Mouse (Mus musculus) embryonic facial prominence, embryonic 11.5 days (tissue): ENCODE results near the gene Alox15. TPM values are rescaled to one million over a fixed set of nuclear protein-coding genes. Genes with fewer than 3 reads are reported as not detected.

Experiments used
- ATAC-seq: fragments of 200-750 bp; cut with Nextera tagmentation; replicated peaks from 2 replicates; pipeline ENCODE4 v1.8.0; 2017; ENCODE audit warnings: low read depth; ENCODE audit not compliant: insufficient number of reproducible peaks, low FRiP score, low TSS enrichment
- DNase-seq: peaks from one replicate; pipeline ENCODE4 v3.0.0-alpha.2; 2015; ENCODE audit warnings: low spot score
- H3K27ac ChIP-seq: fragments of 300-500 bp; sonication (generic); replicated peaks from 2 replicates; pipeline ENCODE4 v1.5.1; 2014; ENCODE audit warnings: mild to moderate bottlenecking, low read depth, low read length, control low read depth
- H3K27me3 ChIP-seq: fragments of 300-500 bp; sonication (generic); 2 replicates; pipeline ENCODE4 v1.6.1; 2014; ENCODE audit warnings: mild to moderate bottlenecking, low read length, moderate library complexity, mixed read lengths; ENCODE audit not compliant: control insufficient read depth, insufficient read depth
- H3K36me3 ChIP-seq: fragments of 300-500 bp; sonication (generic); replicated peaks from 2 replicates; pipeline ENCODE4 v1.6.1; 2014; ENCODE audit warnings: low read depth, mild to moderate bottlenecking, low read length, moderate library complexity, mixed read lengths; ENCODE audit not compliant: control insufficient read depth, insufficient read depth
- H3K4me1 ChIP-seq: fragments of 300-500 bp; sonication (generic); 2 replicates; pipeline ENCODE4 v1.6.1; 2014; ENCODE audit warnings: low read length, mixed read lengths; ENCODE audit not compliant: control insufficient read depth, insufficient read depth
- H3K4me2 ChIP-seq: fragments of 300-500 bp; sonication (generic); 2 replicates; pipeline ENCODE4 v1.6.1; 2014; ENCODE audit warnings: low read depth, mild to moderate bottlenecking, control low read depth, low read length, moderate library complexity
- H3K4me3 ChIP-seq: fragments of 300-500 bp; sonication (generic); 2 replicates; pipeline ENCODE4 v1.5.1; 2014; ENCODE audit warnings: low read depth, low read length, control low read depth
- H3K9ac ChIP-seq: fragments of 300-500 bp; sonication (generic); replicated peaks from 2 replicates; pipeline ENCODE4 v1.6.1; 2014; ENCODE audit warnings: mild to moderate bottlenecking, control low read depth, low read length
- H3K9me3 ChIP-seq: fragments of 300-500 bp; sonication (generic); replicated peaks from 2 replicates; pipeline ENCODE4 v1.6.1; 2016; ENCODE audit warnings: mild to moderate bottlenecking, low read length, inconsistent platforms, mixed read lengths; ENCODE audit not compliant: control insufficient read depth
- WGBS: fragments of 180-500 bp; shearing (Covaris S2); extraction: QIAGEN DNeasy Blood & Tissue Kit; methylation state at CpG from one replicate; pipeline ENCODE4 v1.1.7; 2014; 5-methylcytosine and 5-hydroxymethylcytosine counted together
- polyA plus RNA-seq: library from polyadenylated mRNA; unstranded; fragments of >200 nt; fragmentation: Nextera tagmentation; extraction: Ambion mirVana; gene quantifications from 2 replicates; pipeline ENCODE4 v1.2.1, GENCODE M21; 2014

The Alox15 gene
- polyA plus RNA-seq, 1 experiment from 2014 or later = 0.34 TPM

DNA sequence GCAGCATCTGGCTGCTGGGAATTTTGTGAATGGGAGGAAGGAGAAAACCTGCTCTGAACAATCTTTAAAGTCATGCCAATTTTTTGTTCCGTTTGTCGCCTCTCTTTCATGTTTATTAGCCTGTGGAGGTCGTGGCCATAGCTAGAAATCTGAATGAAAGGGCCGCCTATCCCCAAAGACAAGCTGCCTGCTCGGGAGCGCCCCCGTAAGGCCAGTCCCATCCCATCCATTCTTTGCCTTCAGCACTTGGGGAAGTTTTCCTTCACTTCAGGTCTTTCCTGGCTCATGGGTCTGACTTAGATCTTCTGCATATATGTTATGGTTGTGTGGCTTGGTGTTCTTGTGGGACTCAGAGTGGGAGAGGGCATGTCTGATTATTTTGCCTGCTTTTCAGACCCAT lies 12.3 kb downstream of the Alox15 start:
- no peak for ATAC-seq
- WGBS = 28% methylated on average over 7 of the region's 7 CpGs
- no peaks in the 10 kb centered on the region for H3K9me3 ChIP-seq
- H3K4me2 ChIP-seq = no peak overlapping the region
- no peaks in the 10 kb centered on the region for H3K27me3 ChIP-seq
- no peak overlapping the region for H3K27ac ChIP-seq
- H3K4me1 ChIP-seq = no peaks in the 10 kb centered on the region
- no peak overlapping the region for H3K9ac ChIP-seq
- H3K36me3 ChIP-seq = no peaks in the 10 kb centered on the region
- H3K4me3 ChIP-seq = no peak overlapping the region
- DNase-seq = no peak

DNA sequence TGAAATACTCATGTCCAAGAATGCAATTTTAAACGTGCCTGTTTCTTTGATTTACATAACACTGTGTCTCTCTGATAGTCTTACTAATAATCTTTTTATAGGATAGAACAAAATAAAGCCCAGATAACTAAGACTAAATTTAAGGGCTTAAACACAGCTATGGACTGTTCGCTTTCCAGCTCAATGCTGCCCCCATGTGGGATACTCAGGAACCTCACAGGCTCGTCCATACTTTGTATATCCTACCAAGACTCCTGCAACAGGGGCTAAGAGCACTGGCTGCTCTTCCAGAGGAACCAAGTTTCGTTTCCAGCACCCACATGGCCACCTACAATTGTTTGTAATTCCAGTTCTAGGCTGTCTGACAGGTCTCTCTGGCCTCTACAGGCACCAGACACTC lies 17.4 kb downstream of the Alox15 start:
- Histone ChIP-seq H3K4me2 (no peak overlapping the region), H3K4me3 (no peak overlapping the region), H3K27me3 (no peaks in the 10 kb centered on the region), H3K27ac (no peak overlapping the region), H3K36me3 (no peaks in the 10 kb centered on the region), H3K9ac (no peak overlapping the region), H3K9me3 (no peaks in the 10 kb centered on the region), H3K4me1 (no peaks in the 10 kb centered on the region)
- no peak; the same call in 1 of the 2 replicates for ATAC-seq
- 37% methylated on average over 4 of the region's 4 CpGs for WGBS
- peak; percentile 74 for DNase-seq

DNA sequence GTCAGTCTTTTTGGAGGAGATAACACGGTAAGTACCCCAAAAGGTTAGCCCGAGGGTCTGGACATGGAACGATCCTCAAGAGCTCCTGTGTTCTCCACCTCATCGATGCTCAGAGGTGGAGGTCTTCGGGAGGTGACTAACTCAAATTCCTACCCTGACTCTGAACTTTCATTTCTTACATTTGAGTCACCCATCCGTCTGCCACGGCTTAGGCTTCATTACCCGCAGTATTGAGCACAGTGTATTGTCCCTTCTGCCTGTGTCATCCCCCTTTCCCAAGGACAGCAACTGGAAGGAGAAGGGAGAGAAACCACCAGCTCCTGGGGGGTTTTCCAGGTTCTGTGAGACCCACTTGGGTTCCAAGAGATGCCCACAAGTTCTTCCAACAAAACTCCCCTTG lies 27.1 kb downstream of the Alox15 start:
- no peak overlapping the region for H3K4me3 ChIP-seq
- no peak overlapping the region for H3K9ac ChIP-seq
- H3K9me3 ChIP-seq = no peaks in the 10 kb centered on the region
- ATAC-seq (no peak), DNase-seq (no peak)
- H3K27me3 ChIP-seq = peaks cover 22% of the 10 kb centered on the region
- WGBS = 85% methylated on average over 8 of the region's 8 CpGs
- H3K36me3 ChIP-seq = no peaks in the 10 kb centered on the region
- H3K4me1 ChIP-seq = no peaks in the 10 kb centered on the region
- no peak overlapping the region for H3K4me2 ChIP-seq
- no peak overlapping the region for H3K27ac ChIP-seq

DNA sequence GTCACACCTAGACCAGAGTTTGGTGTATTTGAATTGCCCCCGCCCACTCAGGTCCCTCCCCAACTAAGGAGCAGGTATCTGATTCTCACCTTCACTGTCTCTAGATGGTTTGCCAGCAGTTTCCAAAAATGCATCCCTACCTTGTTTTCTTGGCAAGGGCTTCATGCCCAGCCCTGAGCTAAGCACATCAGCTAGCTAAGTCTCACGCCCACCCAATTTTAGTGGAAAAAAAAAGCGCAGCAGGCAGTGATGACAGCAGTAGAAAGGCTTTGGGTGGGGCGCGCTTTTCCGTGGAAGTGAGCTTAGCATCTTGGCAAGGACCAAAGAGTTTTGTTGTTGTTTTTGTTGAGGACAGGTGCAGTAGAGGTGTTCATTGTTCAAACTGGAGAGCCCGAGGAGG lies 29.3 kb downstream of the Alox15 start, which contains the start of gene Alox12e:
Gene Alox12e, minus strand, starts transcription at position 101 of the 400 bp plus-strand sequence.
- no peak for DNase-seq
- Histone ChIP-seq H3K4me3 (no peak within 1 kb of the TSS), H3K9me3 (no peaks in the 10 kb centered on the region), H3K4me1 (no peaks in the 10 kb centered on the region), H3K27me3 (peaks cover 22% of the 10 kb centered on the region), H3K4me2 (no peak within 1 kb of the TSS; the same call in 1 of the 2 replicates), H3K27ac (no peak within 1 kb of the TSS), H3K9ac (no peak within 1 kb of the TSS), H3K36me3 (no peaks in the 10 kb centered on the region)
- no peak for ATAC-seq
- WGBS = 36% methylated on average over 7 of the region's 7 CpGs

DNA sequence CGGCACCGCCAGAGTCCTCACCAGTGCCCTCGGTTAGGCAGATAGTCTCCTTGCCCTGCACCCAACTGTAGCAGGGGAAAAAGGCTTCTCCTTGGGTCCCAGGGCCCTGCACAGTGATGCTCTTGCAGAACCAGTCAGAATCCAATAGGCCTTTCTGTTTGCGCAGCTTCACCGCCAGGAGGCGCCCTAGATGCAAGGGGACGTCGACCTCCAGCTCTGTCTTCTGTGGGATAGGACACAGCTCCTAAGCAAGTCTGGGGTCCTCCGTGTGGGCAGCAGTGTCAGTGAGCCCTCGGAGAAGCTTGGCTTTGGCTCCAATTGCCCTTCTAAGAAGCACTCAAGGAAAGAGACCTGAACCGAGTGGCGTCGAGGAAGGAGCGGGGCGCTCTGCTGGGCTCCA lies 30.2 kb downstream of the Alox15 start:
- no peaks in the 10 kb centered on the region for H3K4me1 ChIP-seq
- no peak overlapping the region for H3K4me2 ChIP-seq
- ATAC-seq (no peak), DNase-seq (peak; percentile 71)
- H3K27me3 ChIP-seq = peaks cover 22% of the 10 kb centered on the region
- no peaks in the 10 kb centered on the region for H3K36me3 ChIP-seq
- H3K9me3 ChIP-seq = no peaks in the 10 kb centered on the region
- no peak overlapping the region for H3K4me3 ChIP-seq
- no peak overlapping the region for H3K9ac ChIP-seq
- H3K27ac ChIP-seq = no peak overlapping the region
- WGBS = 2% methylated on average over 15 of the region's 15 CpGs

DNA sequence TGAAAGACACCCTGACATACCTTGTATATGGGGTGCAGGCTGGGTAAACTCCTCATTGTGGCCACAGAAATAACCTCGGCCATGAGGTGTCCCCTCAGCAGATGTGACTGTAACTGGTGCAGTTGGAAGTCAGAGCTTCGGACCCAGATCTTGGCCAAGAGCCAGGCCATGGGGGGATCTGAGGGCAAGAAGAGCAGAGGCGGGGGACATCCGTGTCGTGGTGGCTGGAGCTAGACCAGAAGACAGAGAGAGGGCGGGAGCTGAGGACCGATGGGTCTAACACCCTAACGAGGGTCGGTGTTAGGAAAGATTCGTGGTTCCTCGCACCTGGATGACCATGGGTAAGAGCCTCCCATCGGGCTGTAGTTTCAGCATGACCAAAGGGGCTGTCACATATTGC lies 32.2 kb downstream of the Alox15 start:
- no peaks in the 10 kb centered on the region for H3K4me1 ChIP-seq
- peaks cover 22% of the 10 kb centered on the region for H3K27me3 ChIP-seq
- H3K4me3 ChIP-seq = no peak overlapping the region
- H3K36me3 ChIP-seq = no peaks in the 10 kb centered on the region
- H3K4me2 ChIP-seq = no peak overlapping the region
- no peak for ATAC-seq
- no peaks in the 10 kb centered on the region for H3K9me3 ChIP-seq
- H3K9ac ChIP-seq = no peak overlapping the region
- WGBS = 85% methylated on average over 12 of the region's 12 CpGs
- no peak for DNase-seq
- no peak overlapping the region for H3K27ac ChIP-seq

DNA sequence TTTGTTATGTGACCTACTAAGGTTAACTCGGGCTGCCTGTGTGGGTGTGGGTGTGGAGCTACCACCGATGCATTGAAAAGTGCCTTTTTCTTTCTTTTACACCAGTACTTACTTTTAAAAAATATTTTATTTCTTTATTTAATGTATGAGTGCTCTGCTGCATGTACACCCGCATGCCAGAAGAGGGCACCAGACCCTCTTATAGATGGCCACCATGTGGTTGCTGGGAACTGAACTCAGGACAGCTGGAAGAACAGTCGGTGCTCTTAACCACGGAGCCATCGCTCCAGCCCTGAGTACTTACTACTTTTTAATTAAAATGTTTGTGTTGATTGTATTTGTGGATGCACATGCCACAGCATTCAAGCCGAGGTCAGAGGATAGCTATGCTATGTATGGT lies 38.0 kb downstream of the Alox15 start:
- H3K4me2 ChIP-seq = no peak overlapping the region
- no peak overlapping the region for H3K27ac ChIP-seq
- no peaks in the 10 kb centered on the region; the same call in 1 of the 2 replicates for H3K27me3 ChIP-seq
- WGBS = 43% methylated on average over 7 of the region's 7 CpGs
- no peak overlapping the region for H3K9ac ChIP-seq
- no peaks in the 10 kb centered on the region for H3K9me3 ChIP-seq
- ATAC-seq = no peak
- no peak overlapping the region for H3K4me3 ChIP-seq
- DNase-seq = peak; percentile 55
- no peaks in the 10 kb centered on the region for H3K4me1 ChIP-seq
- H3K36me3 ChIP-seq = no peaks in the 10 kb centered on the region

DNA sequence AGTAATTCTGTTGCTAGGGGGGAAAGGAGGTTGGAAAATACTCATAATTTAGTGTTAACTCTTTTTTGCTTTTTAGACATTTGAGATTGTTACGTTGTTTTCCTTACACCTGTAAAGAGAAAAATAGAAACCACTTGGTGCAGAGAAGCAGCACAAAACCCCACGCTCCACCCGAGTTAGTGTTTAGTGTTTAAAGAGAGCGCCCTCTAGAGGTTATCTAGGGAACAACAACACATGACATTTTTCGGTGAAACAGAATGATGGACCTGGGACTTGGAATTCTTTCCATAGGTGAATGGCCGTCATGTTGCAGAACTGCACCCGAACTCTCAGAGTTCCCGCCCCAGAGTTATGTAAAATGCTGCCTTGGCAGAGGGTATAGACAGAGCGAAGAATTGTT lies 42.5 kb downstream of the Alox15 start:
- Histone ChIP-seq H3K36me3 (no peaks in the 10 kb centered on the region), H3K4me3 (no peak overlapping the region), H3K27ac (no peak overlapping the region), H3K9me3 (no peaks in the 10 kb centered on the region), H3K27me3 (no peaks in the 10 kb centered on the region), H3K4me1 (no peaks in the 10 kb centered on the region), H3K9ac (no peak overlapping the region), H3K4me2 (no peak overlapping the region)
- DNase-seq (peak; percentile 71), ATAC-seq (no peak)
- WGBS = 26% methylated on average over 9 of the region's 9 CpGs
